Mouse (Mus musculus): ENCODE data around the gene Syt12.
A peak's percentile ranks its signal among the peaks of the same experiment; 100 is the strongest.
"Not testable (repeated sequence)": the region's sequence is repeated elsewhere in the genome, so short reads cannot be mapped to it uniquely, and the experiment has no call there.

Syt12 gene

GRCm38 (mm10) chr19:4487877-4488276 lies 10.6 kb upstream of the Syt12 start:
- DNase-seq = no peak

DNA sequence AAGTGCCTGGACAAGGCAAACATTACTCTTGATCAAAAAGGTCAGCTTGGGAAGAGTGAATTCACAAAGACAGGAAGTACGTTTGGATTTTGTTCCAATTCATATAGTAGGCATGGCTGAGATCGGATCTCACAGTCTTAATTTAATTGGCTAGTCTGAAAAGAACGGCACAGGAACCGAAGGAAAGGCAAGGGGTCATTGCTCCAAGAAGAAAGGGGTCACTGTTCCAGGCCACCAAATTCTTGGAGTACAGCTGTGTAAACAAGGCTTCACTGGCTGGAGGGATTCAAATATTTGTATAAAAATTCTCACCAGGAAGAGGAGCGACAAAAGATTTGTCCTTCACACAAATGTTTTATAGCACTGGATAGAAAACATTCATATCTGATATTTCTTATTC lies 7.8 kb upstream of the Syt12 start:
- DNase-seq = no peak

GRCm38 (mm10) chr19:4482111-4482859 lies 5.0 kb upstream of the Syt12 start:
- no peak for DNase-seq

DNA sequence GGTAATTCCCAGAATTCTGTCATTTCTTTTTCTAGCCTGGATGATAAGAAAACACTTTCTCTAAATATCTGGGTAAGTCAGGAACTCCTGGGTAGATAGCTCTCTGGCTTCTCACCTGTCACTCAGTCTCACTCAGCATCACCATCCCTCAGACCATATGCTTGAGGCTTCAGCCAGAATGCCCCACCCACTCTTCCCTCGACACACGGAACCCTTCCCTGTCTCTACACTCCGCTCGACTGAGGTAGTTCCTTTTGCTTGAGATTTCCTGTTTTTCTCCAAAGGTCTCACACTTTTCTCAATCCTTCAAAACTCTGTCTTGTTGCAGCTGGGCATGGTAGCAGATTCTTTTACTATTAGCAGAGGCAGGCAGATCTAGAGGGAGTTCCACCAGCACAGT lies 4.1 kb upstream of the Syt12 start:
- DNase-seq = no peak

DNA sequence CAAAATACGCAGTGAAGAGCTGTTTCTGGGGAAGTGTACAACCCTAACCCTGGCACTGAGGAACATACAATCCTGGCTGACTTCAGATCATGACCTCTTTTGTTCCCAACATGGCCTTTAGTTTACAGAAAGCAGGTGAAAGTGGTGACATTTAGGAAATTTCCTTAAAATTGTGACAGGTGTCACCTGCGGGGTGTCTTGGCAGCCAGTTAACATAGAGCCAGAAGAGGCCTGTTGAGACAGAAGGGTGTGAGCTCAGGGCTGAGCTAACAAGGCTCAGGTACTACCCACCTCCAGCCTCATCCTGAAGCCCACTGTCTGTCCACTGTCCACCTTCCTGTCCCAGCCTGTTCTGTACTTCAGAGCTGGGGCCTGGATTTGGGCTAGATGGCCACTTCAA lies 2.8 kb upstream of the Syt12 start:
- no peak for DNase-seq

DNA sequence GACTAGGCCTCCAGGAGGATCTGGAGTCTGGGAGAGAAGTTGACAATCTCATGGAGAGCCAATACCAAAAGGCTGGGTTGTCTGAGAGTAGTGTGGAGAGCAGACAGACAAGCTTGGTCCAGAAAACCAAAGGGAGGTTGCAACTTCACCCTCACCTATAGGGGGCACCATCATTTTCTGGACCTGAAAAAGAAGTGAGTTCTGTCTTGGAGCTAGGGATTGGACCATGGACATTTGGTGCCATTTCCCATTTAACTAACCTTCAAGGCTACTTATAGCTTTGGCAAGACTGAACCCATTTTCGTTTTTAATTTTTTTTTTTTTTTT lies 906 bp upstream of the Syt12 start:
- DNase-seq = no peak

DNA sequence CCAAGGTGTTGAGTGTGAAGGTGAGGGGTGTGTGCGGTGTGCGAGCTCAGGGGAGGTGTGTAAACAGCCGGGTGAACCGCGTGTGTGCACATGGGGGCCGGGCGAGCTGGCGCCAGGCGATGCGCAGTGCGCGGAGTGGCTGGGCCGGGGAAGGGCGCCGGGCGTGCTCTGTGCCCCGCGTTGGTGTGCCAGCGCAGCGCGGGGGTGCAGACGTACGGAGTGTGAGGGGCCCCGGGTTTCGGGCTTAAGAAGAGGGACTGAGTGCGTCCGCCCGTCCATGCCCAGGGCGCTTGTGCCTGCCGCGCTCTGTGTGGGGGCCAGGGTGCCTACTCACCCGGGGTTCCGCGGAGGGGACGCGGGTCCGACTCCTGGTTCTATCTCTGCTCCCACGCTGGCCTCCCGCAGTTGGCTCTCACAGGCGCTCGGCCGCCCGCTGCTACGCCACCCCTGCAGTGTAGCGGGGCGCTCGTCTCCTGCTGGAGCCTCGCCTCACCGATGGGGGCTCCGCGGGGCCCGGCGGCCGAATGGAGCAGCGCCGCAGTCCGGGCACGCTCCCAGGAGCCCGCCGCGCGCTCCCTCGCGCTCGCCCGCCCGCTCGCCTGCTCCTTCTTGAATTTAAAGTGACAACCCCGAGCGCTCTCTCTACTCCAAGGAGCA lies 518 bp downstream of the Syt12 start:
- DNase-seq = peak; percentile 36

- DNase-seq = peak; percentile 54
Observed at GRCm38 (mm10) chr19:4475224-4475925, 1.9 kb downstream of the Syt12 start.

DNA sequence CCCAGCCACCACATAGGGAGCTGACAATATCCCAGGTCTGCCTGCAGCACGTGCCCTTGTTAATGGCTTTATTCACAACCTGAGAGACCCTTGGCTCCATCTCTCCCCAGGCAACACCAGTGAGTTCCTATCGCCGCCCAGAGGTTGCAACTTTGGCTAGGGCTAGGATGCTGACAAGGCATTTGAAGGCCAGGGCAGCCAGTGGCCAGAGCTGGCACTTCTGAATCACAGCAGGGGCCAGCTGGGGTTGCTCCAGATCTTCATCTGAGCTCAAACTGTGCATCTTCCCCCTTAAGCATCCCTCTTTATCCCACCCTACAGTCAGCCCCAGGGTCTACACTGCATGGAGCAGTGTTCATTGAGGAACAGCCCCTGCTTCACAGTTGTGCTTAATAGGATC lies 2.5 kb downstream of the Syt12 start:
- DNase-seq = no peak

GRCm38 (mm10) chr19:4473549-4473948 lies 3.7 kb downstream of the Syt12 start:
- DNase-seq = no peak

DNA sequence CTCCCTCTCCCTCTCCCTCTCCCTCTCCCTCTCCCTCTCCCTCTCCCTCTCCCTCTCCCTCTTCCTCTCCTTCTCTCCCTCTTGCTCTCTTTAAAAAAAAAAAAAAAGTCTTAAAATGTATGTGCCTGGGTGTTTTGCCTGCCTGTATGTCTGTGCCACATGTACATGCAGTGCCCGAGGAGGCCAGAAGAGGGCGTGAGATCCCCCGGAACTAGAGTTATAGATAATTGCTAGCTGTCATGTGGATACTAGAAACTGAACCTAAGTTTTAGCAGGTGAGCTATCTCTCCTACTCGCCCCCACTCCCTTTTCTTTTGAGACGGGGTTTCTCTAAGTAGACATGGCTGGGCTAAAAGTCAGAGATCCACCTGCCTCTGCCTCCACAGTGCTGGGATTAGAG lies 8.9 kb downstream of the Syt12 start:
- DNase-seq = peak; percentile 71

DNA sequence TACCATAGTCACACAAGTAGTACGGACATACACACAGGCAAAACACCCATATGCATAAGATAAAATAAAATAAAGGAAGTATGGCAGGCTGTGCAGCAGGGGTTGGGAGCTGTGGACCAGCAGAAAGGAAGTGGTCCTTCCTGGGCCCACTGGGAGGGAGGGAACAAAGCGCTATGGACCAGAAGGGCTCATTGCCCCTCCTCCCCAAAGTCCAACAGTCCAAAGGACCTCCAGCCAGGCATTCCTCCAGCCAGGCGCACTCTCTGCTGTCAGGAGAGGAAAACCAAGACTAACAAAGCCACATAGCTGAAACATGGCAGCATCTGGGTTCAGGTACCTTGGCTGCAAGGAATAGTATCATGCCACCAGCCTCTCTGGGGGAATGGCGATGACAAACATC lies 12.6 kb downstream of the Syt12 start:
- no peak for DNase-seq

DNA sequence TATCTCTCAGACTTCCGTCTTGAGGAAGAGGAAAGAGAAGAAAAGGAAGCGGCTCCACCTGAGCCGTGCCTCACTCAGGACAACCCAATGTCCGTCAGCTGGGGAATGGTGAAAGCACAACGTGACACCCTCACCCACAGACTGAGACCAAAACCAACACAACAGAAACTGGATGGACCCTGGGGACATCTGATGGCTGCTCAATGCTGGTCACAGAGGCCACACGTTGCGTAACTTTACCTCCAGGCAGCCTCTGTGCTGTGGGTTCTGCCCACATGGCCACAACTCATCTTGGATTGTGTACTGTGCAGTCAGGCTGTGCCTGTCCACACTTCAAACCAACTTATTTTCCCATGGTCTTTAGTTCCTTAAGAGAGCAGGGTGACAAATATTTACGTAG lies 15.3 kb downstream of the Syt12 start:
- no peak for DNase-seq

DNA sequence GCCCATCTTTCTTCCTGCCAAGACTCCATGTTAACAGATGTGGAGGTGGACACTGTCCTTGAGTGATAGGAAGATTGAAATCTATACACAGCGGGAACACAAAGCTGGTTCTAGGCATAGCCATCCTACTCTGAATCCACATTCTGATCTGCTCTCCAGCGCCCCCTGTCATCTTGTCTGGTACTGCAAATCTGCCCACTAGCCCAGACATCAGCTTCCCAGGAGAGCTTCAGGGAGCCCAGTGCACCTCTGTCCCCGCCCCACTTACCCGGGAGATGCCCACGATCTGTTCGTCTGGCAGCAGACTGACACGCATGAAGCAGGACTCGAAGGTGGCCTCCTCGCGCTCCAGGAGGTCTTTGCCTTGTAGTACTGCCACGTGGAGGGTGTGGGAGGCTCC lies 21.0 kb downstream of the Syt12 start:
- DNase-seq = peak; percentile 80

GRCm38 (mm10) chr19:4455071-4455800 lies 22.0 kb downstream of the Syt12 start:
- DNase-seq = no peak

DNA sequence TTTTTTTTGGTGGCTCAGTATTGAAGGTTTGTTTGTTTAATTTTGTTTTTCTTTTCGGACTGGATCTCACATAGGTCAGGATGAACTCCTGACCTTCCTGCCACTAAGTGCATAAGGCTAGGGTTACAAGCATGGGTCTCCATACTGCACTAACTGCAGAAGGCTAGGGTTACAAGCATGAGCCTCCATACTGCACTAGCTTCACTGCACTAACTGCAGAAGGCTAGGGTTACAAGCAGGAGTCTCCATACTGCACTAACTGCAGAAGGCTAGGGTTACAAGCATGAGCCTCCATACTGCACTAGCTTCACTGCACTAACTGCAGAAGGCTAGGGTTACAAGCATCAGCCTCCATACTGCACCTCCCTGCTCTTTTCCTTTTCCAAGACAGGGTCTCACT lies 23.2 kb downstream of the Syt12 start:
- not testable (repeated sequence) for DNase-seq

DNA sequence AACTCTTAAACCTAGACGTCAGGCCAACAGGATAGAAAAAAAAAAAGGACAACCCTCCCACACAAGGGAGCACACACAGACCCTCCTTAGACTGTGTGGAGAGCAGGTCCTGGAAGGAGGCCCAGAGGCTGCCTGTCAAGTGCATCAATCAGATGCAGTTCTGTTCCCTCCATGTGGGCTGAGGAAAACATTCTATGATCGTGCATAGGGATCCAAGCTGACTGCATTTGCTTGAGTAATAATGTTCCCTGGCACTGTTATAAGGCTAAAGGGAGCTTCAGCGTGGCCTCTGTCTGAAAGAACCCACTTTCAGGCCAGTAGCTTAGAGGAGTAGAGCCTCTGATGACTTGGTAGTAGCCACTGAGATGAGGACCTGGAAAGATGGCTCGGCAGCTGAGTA lies 24.7 kb downstream of the Syt12 start:
- no peak for DNase-seq

DNA sequence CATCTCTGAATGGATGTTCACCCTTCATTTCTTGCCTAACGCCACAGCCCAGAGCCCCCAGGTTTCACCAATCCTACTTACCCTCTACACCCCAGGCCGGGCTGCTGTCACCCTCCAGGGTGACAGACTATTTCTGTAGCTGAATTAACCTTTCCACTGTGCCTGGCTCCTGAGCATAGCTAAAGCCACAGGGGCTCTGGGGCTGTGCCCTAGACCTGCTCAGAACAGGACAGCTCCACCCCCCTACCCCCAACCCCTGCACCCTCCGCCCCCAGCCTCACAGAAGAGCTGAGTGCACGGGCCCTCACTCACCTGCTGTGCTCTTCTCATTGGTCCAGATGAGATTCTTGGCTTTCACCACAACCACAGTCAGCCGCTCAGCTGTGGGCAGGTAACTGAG lies 25.3 kb downstream of the Syt12 start:
- no peak for DNase-seq

- no peak for DNase-seq
Observed at GRCm38 (mm10) chr19:4451098-4451497, 26.1 kb downstream of the Syt12 start.

- no peak for DNase-seq
Observed at GRCm38 (mm10) chr19:4450666-4451065, 26.6 kb downstream of the Syt12 start.

DNA sequence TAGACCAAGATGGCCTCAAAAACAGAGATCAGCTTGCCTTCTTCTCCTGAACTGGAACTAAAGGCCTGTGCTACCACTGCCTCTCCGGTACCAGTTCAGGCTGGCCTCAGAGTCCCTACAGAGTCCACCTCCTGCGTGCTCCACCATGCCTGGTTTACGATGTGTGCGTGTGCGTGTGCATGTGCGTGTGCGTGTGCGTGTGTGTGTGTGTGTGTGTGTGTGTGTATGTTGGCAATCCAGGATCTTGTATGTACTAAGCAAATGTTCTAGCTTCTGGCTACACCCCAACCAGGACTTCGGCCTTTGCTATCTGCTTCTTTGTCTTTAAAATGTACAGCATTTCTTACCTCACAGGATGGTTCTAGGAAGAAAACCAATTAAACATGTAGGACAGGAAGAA lies 28.0 kb downstream of the Syt12 start:
- no peak for DNase-seq

DNA sequence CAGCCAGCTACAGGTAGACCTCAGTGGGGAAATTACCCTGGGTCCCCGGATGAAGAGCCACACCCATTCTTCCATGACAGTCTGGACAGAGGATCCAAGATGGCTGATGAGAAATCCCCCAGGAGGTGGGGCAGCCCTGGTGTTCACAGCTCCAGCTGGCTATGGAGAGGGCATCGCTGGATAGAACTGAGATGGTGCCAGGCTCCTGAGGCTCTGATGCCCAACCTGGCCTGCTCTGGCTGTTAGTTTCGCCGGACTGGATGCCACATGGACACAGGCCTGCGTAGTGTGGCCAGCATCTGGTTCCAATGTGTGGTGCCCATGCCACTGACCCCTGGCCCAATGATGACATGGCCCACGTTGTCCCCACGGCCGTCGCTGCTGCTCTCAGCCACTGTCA lies 29.8 kb downstream of the Syt12 start:
- DNase-seq = no peak

DNA sequence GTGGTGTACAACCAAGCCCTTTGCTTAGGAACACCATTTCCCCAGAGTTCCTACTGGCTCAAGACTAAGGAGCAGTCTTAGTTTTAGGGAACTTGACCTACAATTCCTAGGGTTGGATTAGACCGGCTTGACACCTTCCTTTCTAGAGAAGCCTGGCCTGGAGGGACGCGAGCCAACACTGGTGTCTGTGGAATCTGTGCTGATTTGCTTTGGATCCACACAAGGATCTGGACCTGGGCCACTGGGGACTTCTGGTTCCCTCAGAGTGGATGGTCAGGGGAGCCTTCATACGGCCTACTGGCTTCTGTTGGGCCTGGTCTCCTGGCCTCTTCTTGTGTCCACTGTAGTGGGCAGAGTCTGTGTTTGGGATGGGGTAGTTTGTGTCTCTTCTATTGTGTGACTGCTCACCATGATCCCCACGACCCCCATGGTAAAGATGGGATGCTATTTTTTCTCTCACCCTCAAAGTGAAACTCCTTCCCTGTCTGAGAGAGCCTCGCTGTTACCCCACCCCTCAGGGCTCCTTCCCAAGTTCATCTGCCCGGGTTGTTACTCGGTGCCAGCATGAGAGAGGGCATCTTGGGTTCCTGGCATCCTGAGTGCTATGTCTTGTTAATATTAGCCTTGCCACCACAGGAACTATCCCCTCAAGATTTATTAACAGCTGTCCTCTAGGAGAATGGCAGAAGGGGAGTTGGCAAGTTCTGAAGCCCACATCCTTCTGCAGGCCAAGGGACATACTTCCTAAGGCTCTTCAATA lies 30.4 kb downstream of the Syt12 start:
- DNase-seq = no peak
